Mouse (Mus musculus) CD4-positive, CD25-positive, alpha-beta regulatory T cell, adult 2 months (primary cell): ENCODE data around the gene Specc1.

ENCODE experiments used
- DNase-seq: peaks from one replicate; pipeline ENCODE4 v3.0.0-alpha.2; 2012; ENCODE audit warnings: low read depth, low spot score

Gene Specc1

DNA sequence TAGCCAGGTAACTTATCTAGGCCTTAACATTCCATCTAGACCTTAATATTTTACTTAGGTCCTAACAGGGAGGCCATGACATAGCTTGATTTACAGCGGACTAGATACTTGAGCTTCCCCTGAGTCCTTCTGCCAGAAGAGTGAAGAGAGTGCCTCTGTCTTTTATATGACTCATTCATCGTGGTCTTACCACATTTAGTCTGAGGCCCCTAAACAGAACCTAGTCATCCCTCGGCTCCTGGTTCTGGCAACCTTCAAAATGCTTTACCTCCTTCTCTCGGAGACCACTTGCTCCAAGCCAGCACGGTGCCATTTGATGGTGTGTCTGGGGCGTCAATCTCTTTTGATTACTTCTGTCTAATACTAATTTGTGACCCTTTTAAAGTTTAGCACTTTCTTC is 133.8 kb downstream of the Specc1 start:
- DNase-seq, result no peak

GRCm38 (mm10) chr11:62103380-62103911 is 146.9 kb downstream of the Specc1 start:
- no peak for DNase-seq

GRCm38 (mm10) chr11:62106401-62106871 is 149.9 kb downstream of the Specc1 start:
- no peak for DNase-seq

- DNase-seq, result no peak
Measured at GRCm38 (mm10) chr11:62107272-62107836, 150.8 kb downstream of the Specc1 start.

- DNase-seq, result no peak
Measured at GRCm38 (mm10) chr11:62118561-62118960, 162.0 kb downstream of the Specc1 start.

- DNase-seq, result no peak
Measured at GRCm38 (mm10) chr11:62119871-62120270, 163.3 kb downstream of the Specc1 start.

- no peak for DNase-seq
Measured at GRCm38 (mm10) chr11:62121365-62121764, 164.8 kb downstream of the Specc1 start.

DNA sequence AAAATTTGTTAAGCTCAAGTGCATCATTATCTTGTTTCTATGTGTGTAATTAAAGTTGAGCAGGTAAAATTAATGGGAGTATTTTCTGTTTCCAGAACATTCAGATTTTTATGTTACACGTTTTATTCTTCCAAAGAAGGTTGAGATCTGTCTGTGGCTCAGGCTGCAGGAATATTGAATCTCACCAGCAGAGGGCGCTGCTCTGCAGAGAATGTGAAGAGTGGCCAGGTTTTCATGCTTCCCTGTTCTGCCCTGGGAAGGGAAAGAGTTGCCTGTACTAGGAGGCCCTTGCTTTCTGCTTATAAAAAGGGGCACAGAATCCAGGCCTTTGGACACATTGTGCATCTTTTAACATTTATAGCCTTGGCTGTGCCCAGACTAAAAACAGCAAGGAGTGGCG is 171.1 kb downstream of the Specc1 start:
- DNase-seq, result peak; percentile 88

- DNase-seq, result no peak
Measured at GRCm38 (mm10) chr11:62128197-62128596, 171.6 kb downstream of the Specc1 start.

GRCm38 (mm10) chr11:62130191-62130590 is 173.6 kb downstream of the Specc1 start:
- no peak for DNase-seq

DNA sequence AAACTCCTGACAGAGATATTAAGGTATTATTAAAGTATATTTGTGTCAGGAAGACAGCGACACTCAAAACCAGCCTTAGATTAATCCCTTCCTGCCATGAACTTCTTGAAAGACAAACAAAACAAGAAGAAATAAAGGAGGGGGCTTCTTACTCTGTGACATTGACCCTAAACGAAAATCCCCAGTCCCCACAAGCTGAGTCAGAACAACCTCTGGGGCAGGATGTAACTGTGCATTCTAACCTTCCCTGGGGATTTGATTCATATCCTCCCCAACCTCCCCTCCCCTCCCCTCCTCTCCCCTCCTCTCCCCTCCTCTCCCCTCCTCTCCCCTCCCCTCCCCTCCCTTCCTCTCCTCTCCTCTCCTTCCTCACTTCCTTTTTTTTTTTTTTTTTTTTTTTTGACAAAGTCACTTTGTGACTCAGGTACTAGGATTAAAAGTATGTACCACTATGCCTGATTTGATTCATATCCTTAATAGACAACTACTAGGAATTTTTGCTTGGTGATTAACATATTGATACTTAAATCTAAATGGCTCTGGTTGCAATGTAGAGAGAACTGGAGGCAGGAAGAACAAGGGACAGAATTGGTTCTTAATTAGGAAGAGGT is 174.2 kb downstream of the Specc1 start:
- DNase-seq, result no peak

DNA sequence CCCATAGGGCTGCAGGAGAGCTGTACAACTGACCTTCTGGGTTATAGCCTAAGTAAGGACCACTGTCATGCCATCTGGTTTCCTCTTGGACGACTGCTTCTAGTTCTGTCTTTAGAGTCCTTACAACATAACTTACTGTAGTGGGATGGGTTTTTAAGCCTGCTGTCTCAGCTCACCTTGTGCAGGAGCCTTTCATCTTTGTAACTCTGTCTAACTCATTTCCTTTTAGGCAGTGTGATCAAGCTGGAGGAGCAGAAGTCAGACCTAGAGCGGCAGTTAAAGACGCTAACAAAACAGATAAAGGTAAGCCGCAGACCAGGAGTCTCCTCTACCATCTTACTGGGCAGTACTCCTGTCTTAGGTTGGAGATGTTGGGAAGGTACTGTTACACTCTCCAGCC is 175.0 kb downstream of the Specc1 start:
- peak; percentile 57 for DNase-seq

DNA sequence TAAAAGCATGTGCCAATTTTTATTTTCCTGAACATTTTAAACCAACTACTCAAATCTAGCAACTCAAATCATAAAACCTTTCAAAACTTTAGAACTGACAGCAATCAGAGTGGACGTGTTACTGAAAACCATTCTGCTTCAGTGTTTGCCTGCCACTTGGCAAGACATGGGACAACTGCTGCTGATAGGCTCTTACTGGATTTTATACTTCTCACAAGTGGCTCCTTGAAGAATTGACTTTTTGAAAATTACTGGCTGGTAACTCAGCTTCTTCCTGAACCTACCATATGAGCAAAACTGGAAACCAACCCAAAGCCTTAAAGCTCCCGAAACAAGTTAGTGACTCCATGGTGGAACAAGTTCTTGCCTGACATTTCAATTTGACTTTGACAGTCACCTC is 177.6 kb downstream of the Specc1 start:
- no peak for DNase-seq

DNA sequence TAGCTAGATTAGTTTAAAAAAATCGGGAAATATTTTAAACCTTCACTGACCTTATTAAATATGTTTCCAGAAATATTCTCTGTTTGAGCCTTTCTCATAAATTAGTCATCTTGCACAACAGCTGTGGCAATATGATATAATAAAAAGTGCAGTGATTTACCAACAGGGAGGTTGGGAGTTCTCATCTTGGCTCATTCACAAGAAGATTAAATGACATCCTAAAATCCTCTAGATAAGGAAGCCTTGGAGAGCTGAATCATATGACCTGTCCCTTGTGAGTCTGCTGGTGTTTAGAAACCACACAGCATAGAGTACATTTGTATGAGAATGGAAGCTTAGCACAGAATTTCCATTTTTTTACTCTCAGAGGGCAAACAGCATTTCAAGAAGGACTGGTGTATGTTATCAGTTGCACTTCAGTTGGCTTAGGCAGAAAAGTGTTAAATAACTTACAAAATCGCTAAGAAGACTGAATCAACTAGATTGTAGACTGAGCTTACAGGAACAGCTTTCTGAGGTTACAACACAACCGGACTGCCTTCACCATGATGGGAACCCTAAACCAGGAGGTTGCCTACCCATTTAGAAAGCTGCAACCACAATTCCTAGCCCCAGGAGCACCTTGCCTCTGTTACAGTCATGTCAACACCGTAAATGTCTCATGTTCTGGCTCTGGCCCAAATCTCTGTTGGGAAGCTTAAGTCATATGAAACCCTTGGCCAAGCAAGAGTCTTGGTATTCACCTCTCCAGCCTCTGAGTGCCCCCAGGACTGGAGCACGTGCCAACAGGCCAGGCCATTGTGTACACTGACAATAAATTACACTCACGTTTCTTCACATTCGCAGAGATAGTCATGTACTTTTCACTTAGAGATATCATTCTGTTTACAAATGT is 188.9 kb downstream of the Specc1 start:
- DNase-seq, result no peak

- no peak for DNase-seq
Measured at GRCm38 (mm10) chr11:62146661-62147060, 190.1 kb downstream of the Specc1 start.

GRCm38 (mm10) chr11:62148026-62148425 is 191.5 kb downstream of the Specc1 start:
- no peak for DNase-seq

DNA sequence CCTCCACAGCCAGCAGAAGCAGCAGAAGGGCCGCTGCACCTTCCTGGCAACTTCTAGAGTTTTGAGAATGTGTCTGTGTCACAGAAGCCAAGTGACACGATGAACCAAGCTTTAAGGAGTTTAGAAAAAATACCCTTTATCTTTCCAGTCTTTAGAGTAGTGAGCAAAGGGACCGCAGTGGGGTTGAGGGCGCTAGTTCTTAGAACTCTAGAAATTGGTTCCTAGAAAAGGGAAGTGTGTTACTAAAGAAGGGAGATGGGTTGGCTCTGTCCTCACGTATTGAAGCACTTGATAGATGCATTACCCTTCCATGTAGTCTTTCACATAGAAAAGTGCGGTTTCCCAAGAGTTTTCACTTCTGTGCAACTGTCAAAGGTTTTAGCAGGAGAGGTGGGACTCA is 191.9 kb downstream of the Specc1 start:
- peak; percentile 34 for DNase-seq

DNA sequence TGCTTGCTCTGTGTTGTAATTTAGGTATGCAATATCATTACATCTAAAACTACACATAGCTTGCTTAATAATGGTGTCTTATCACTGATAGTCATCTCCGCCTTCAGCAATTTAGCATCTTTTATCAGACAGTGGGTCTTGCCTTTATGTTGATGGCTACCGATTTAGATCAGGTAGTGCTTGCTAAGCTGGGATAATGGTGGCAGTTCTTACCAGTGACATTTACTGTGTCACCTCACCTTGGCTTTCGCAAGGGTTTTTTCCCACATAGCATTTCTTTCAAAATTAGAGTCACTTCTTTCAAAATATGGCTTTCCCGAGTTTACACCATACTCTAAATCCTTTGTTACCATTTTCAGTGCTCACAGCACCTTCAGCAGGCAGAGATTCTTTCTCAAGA is 196.5 kb downstream of the Specc1 start:
- no peak for DNase-seq

- no peak for DNase-seq
Measured at GRCm38 (mm10) chr11:62159803-62160202, 203.2 kb downstream of the Specc1 start.

- no peak for DNase-seq
Measured at GRCm38 (mm10) chr11:62161450-62161849, 204.9 kb downstream of the Specc1 start.

- DNase-seq, result no peak
Measured at GRCm38 (mm10) chr11:62164357-62164756, 207.8 kb downstream of the Specc1 start.

DNA sequence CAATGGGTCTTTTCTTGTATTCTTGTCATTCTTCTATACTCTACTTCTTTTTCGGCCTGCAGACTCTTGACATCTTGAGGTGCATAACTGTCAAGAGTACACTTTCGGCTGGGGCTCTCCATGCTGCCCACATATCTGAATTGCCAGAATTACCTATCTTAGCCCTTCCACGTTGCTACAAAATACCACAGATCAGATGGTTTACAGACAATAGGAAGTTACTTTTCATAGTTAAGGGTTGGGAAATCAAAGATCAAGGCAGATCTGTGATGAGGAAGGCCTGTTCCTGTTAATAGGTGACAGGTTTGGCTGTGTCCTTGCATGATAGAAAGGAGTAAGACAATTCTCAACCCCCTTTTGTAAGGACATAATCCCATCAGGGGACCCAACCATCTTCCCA is 209.9 kb downstream of the Specc1 start:
- DNase-seq, result no peak
